Mouse (Mus musculus) forebrain, embryonic 14.5 days (tissue): ENCODE measurements around the gene Usp3. TPM values are rescaled to one million over a fixed set of nuclear protein-coding genes. Genes with fewer than 3 reads are reported as not detected.
A peak's percentile ranks its signal among the peaks of the same experiment; 100 is the strongest.

Source experiments
- ATAC-seq: fragments of 200-750 bp; cut with Nextera tagmentation; 2 replicates; pipeline ENCODE4 v1.8.0; 2017; ENCODE audit warnings: mild to moderate bottlenecking, moderate library complexity
- DNase-seq: peaks from one replicate; pipeline ENCODE4 v3.0.0-alpha.2; 2015; ENCODE audit warnings: low spot score
- H3K27ac ChIP-seq: fragments of 300-500 bp; sonication (generic); 2 replicates; pipeline ENCODE4 v1.5.1; 2014; ENCODE audit warnings: low read depth, mild to moderate bottlenecking, control low read depth, low read length, moderate library complexity
- H3K27me3 ChIP-seq: fragments of 300-500 bp; sonication (generic); replicated peaks from 2 replicates; pipeline ENCODE4 v1.6.1; 2014; ENCODE audit warnings: low read length, control low read depth, mixed read lengths; ENCODE audit not compliant: control insufficient read depth, insufficient read depth
- H3K36me3 ChIP-seq: fragments of 300-500 bp; sonication (generic); 2 replicates; pipeline ENCODE4 v1.6.1; 2014; ENCODE audit warnings: low read length, control low read depth; ENCODE audit not compliant: control insufficient read depth, insufficient read depth
- H3K4me1 ChIP-seq: fragments of 300-500 bp; sonication (generic); 2 replicates; pipeline ENCODE4 v1.6.1; 2014; ENCODE audit warnings: antibody characterized with exemption, low read length, control low read depth; ENCODE audit not compliant: control insufficient read depth, insufficient read depth
- H3K4me2 ChIP-seq: fragments of 300-500 bp; sonication (generic); 2 replicates; pipeline ENCODE4 v1.6.1; 2014; ENCODE audit warnings: mild to moderate bottlenecking, control low read depth, low read length
- H3K4me3 ChIP-seq: fragments of 300-500 bp; sonication (generic); 2 replicates; pipeline ENCODE4 v1.5.1; 2014; ENCODE audit warnings: low read depth, low read length, control low read depth
- H3K9ac ChIP-seq: fragments of 300-500 bp; sonication (generic); 2 replicates; pipeline ENCODE4 v1.6.1; 2014; ENCODE audit warnings: mild to moderate bottlenecking, low read length, control low read depth, moderate library complexity
- H3K9me3 ChIP-seq: fragments of 300-500 bp; sonication (generic); replicated peaks from 2 replicates; pipeline ENCODE4 v1.6.1; 2016; ENCODE audit warnings: low read length, control low read depth, mixed read lengths; ENCODE audit not compliant: control insufficient read depth
- WGBS: fragments of 180-500 bp; shearing (Covaris S2); extraction: QIAGEN DNeasy Blood & Tissue Kit; methylation state at CpG from one replicate; pipeline ENCODE4 v1.1.7; 2014; 5-methylcytosine and 5-hydroxymethylcytosine counted together
- polyA plus RNA-seq: library from polyadenylated mRNA; unstranded; fragments of >200 nt; fragmentation: Nextera tagmentation; extraction: Ambion mirVana; gene quantifications from 2 replicates; pipeline ENCODE4 v1.2.1, GENCODE M21; 2014

The Usp3 gene
- polyA plus RNA-seq, 1 experiment from 2014 or later: 134 TPM

DNA sequence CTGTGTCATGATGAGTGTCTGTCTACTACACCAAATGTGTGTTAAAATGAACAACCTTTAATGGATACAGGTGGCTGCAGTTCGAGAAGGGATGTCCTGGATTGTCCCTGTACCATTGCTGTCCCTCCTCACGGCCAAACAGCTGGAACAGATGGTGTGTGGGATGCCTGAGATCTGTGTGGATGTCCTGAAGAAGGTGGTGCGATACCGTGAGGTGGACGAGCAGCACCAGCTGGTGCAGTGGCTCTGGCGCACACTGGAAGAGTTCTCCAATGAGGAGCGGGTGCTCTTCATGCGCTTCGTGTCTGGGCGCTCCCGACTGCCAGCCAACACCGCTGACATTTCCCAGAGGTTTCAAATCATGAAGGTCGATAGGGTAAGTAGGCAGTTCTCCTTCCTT lies 88.4 kb downstream of the Usp3 start:
- Histone ChIP-seq H3K4me1 (peaks cover 18% of the 10 kb centered on the region), H3K27me3 (no peaks in the 10 kb centered on the region), H3K27ac (peak overlapping the region; percentile 90), H3K36me3 (peaks cover 81% of the 10 kb centered on the region), H3K9me3 (no peaks in the 10 kb centered on the region), H3K4me3 (no peak overlapping the region), H3K4me2 (no peak overlapping the region), H3K9ac (no peak overlapping the region)
- DNase-seq (no peak), ATAC-seq (no peak)
- 86% methylated on average over 13 of the region's 13 CpGs for WGBS

DNA sequence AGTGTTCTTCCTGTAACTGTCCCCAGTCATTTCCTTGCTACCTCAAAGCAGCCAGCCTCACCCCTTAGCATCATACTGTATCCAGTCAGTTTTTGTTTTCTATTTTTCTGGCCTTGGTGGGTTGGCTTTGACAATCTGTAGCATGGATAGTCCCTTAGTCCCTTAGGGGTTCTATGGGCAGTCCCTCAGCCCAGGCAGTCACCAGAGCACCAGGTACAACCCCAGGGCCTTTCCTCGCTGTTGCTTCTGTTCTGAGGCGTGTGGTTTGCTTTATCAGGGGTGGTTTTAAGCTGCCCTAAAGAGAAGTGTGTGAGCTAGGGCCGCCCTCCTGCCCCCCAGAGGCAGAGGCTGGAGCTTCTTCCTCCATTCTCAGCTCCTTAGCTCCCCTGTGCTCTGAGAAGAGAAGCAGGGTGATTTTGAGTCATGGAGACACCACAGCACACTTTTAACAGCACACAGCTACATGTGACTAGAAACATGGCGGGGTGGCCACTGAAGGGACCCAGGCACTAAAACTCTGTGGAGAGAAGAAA lies 89.0 kb downstream of the Usp3 start:
- H3K36me3 ChIP-seq: peaks cover 79% of the 10 kb centered on the region
- peaks cover 18% of the 10 kb centered on the region for H3K4me1 ChIP-seq
- H3K27ac ChIP-seq: 0 out of 2 replicates have a peak overlapping the region, but pooled peaks have one; percentile 18
- H3K4me3 ChIP-seq: no peak overlapping the region
- no peaks in the 10 kb centered on the region for H3K9me3 ChIP-seq
- ATAC-seq: no peak
- H3K9ac ChIP-seq: no peak overlapping the region
- 87% methylated on average over 4 of the region's 4 CpGs for WGBS
- no peak overlapping the region for H3K4me2 ChIP-seq
- no peaks in the 10 kb centered on the region for H3K27me3 ChIP-seq
- no peak for DNase-seq

GRCm38 (mm10) chr9:66501248-66501647 lies 91.7 kb downstream of the Usp3 start:
- ATAC-seq: no peak

DNA sequence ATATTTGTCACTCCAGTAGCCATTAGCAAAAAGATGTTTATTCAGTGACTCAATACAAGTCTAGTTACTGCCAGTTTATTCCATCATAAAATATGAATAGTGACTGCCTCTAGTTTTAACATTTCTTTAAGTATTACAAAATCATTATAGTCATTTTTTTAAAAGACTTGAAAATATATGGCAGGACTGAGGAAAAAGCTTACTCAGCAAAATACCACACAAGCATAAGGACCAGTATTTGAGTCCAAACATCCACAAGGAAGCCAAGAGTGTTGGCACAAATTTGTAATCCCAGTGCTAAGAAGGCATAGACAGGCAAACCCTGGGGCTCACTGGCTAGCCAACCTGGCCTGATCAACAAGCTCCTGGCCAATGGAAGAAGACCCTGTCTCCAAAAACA lies 99.0 kb downstream of the Usp3 start:
- Histone ChIP-seq H3K27ac (no peak overlapping the region), H3K27me3 (no peaks in the 10 kb centered on the region), H3K36me3 (peaks cover 88% of the 10 kb centered on the region), H3K4me2 (no peak overlapping the region), H3K9me3 (no peaks in the 10 kb centered on the region), H3K4me1 (no peaks in the 10 kb centered on the region), H3K9ac (no peak overlapping the region), H3K4me3 (no peak overlapping the region)
- no peak for DNase-seq
- ATAC-seq: no peak

More at GRCm38 (mm10) chr9:66501248-66501647, 91.7 kb downstream of the Usp3 start:
- H3K27ac ChIP-seq: no peak overlapping the region
- no peak overlapping the region for H3K9ac ChIP-seq
- peaks cover 81% of the 10 kb centered on the region for H3K36me3 ChIP-seq
- H3K9me3 ChIP-seq: no peaks in the 10 kb centered on the region
- DNase-seq: no peak
- H3K4me1 ChIP-seq: peaks cover 13% of the 10 kb centered on the region
- H3K4me3 ChIP-seq: no peak overlapping the region
- H3K4me2 ChIP-seq: no peak overlapping the region
- H3K27me3 ChIP-seq: no peaks in the 10 kb centered on the region
- 60% methylated on average over 2 of the region's 2 CpGs for WGBS

GRCm38 (mm10) chr9:66492361-66492760 lies 100.6 kb downstream of the Usp3 start:
- H3K4me2 ChIP-seq: no peak overlapping the region
- peaks cover 87% of the 10 kb centered on the region for H3K36me3 ChIP-seq
- H3K27me3 ChIP-seq: no peaks in the 10 kb centered on the region
- no peak overlapping the region for H3K9ac ChIP-seq
- ATAC-seq: no peak
- no peak overlapping the region for H3K4me3 ChIP-seq
- WGBS: 97% methylated on average over 1 of the region's 1 CpGs
- H3K4me1 ChIP-seq: no peaks in the 10 kb centered on the region
- no peaks in the 10 kb centered on the region for H3K9me3 ChIP-seq
- DNase-seq: no peak
- no peak overlapping the region for H3K27ac ChIP-seq

DNA sequence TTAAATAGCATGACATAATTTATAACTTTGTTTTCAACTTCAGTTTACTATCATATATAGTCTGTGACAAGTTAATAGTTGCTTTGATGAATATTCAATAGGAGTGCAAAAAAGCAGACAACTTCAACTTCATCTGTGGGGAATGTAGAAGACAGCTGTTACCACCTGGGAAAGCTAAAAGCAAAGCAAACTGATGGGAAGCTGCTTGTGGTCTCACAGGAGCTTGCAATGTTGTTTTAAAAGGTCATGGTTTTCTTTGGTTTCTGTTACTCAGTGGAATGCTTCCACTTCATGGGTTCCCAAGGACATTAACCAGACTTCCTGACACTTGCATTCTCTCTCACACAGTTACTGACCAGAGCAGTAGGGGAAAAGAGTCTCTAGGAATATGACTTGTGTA lies 104.2 kb downstream of the Usp3 start:
- Histone ChIP-seq H3K4me2 (no peak overlapping the region), H3K4me3 (no peak overlapping the region), H3K27ac (no peak overlapping the region), H3K4me1 (no peaks in the 10 kb centered on the region), H3K36me3 (peaks cover 86% of the 10 kb centered on the region), H3K9ac (no peak overlapping the region), H3K9me3 (no peaks in the 10 kb centered on the region), H3K27me3 (no peaks in the 10 kb centered on the region)
- ATAC-seq (no peak), DNase-seq (no peak)

- no peaks in the 10 kb centered on the region for H3K4me1 ChIP-seq
- no peak overlapping the region for H3K4me3 ChIP-seq
- no peak overlapping the region for H3K9ac ChIP-seq
- H3K27ac ChIP-seq: no peak overlapping the region
- DNase-seq: no peak
- no peaks in the 10 kb centered on the region for H3K27me3 ChIP-seq
- no peak for ATAC-seq
- no peaks in the 10 kb centered on the region for H3K9me3 ChIP-seq
- H3K36me3 ChIP-seq: peaks cover 72% of the 10 kb centered on the region
- no peak overlapping the region for H3K4me2 ChIP-seq
- WGBS: 92% methylated on average over 3 of the region's 3 CpGs
Observed at GRCm38 (mm10) chr9:66483429-66483828, 109.5 kb downstream of the Usp3 start.

DNA sequence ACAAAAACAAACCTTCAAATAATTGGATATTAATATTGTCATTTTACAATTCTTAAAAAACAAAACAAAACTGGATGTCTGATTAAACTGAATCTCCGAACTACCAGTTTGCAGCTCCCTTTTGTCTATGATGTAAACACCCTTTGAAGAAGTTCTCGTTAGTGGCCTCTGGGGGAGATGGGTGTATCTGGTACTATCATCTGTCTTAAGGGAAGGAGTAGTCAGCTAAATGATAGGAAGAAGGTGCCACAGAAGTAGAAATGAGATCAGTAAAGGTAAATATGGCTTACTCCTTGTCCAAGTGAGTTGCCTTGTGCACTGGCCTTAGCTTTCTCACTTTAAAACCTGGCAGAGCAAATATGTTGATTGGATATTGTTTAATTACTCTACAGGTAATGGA lies 115.2 kb downstream of the Usp3 start:
- no peaks in the 10 kb centered on the region for H3K4me1 ChIP-seq
- no peaks in the 10 kb centered on the region for H3K9me3 ChIP-seq
- no peak for ATAC-seq
- H3K36me3 ChIP-seq: peaks cover 58% of the 10 kb centered on the region
- no peak overlapping the region for H3K9ac ChIP-seq
- no peak for DNase-seq
- H3K27ac ChIP-seq: no peak overlapping the region
- no peak overlapping the region for H3K4me2 ChIP-seq
- H3K27me3 ChIP-seq: no peaks in the 10 kb centered on the region
- no peak overlapping the region for H3K4me3 ChIP-seq
- 67% methylated on average over 2 of the region's 2 CpGs for WGBS

GRCm38 (mm10) chr9:66465087-66465486 lies 127.9 kb downstream of the Usp3 start:
- DNase-seq: peak; percentile 70
- peaks cover 60% of the 10 kb centered on the region for H3K36me3 ChIP-seq
- no peaks in the 10 kb centered on the region for H3K9me3 ChIP-seq
- H3K9ac ChIP-seq: no peak overlapping the region
- no peaks in the 10 kb centered on the region for H3K27me3 ChIP-seq
- H3K4me1 ChIP-seq: no peaks in the 10 kb centered on the region
- 54% methylated on average over 4 of the region's 4 CpGs for WGBS
- no peak overlapping the region for H3K4me3 ChIP-seq
- no peak for ATAC-seq
- no peak overlapping the region for H3K27ac ChIP-seq
- H3K4me2 ChIP-seq: no peak overlapping the region
